Mouse (Mus musculus) liver, adult 2 months (tissue): ENCODE data around the gene Igfbp7.

Source experiments
- CTCF ChIP-seq: fragments of 200-500 bp; IDR thresholded peaks from 2 replicates; pipeline ENCODE4 v1.5.1; 2011; ENCODE audit warnings: low read depth, low read length, control low read depth
- POLR2A ChIP-seq: fragments of 200-500 bp; IDR thresholded peaks from 2 replicates; pipeline ENCODE4 v1.6.1; 2011; ENCODE audit warnings: low read length, control low read depth; ENCODE audit not compliant: insufficient read depth; ENCODE audit errors: extremely low read depth

GRCm38 (mm10) chr5:77367145-77367544 is 40.7 kb downstream of the Igfbp7 start:
- TF ChIP-seq CTCF (no peak), POLR2A (no peak)
